9 mouse cellular contexts compared by ENCODE assay signal in genomic region chr5:33377801-33378301, GRCm38 (mm10). TPM values are rescaled to one million over a fixed set of nuclear protein-coding genes. Genes with fewer than 3 reads are reported as not detected.
DNase-seq lines count a peak whose midpoint lies in the region; ATAC-seq and TF ChIP-seq lines count a peak whose summit lies in the region.
"Had no signal": no experiment of that assay in that cellular context is flagged by ENCODE, and none has a peak within 500 bp of the region (broad histone marks: within the 10 kb centered on the region; RNA-seq: fewer than 3 reads in every experiment).

No protein-coding gene starts in this region.

- H3K9ac ChIP-seq in heart, embryonic 16.5 days (ENCODE audit: low read length) = peak overlapping the region; percentile 80
- peak overlapping the region; percentile 86 for H3K9ac ChIP-seq in limb, embryonic 14.5 days (ENCODE audit: low read depth, low read length, severe bottlenecking)
- H3K9ac ChIP-seq in midbrain, embryonic 16.5 days (ENCODE audit: low read depth, low read length) = peak overlapping the region; percentile 70

- peak; percentile 66 for DNase-seq in embryo, embryonic 10 days (ENCODE audit: low spot score)
- DNase-seq in embryo, embryonic 9.5 days (ENCODE audit: extremely low spot score) = no peak
- peak; percentile 30 for DNase-seq in right cerebral cortex, postnatal 14 days
- no peak for DNase-seq in right cerebral cortex, postnatal 25 days
- peak; percentile 10 for DNase-seq in limb, embryonic 14.5 days (ENCODE audit: low spot score)
- peak; percentile 67 for DNase-seq in thymus, postnatal 25 days

- TF ChIP-seq POLR2A in limb, embryonic 14.5 days (IDR thresholded peaks at IDR 0.05; ENCODE audit: borderline replicate concordance, extremely low read depth, insufficient read depth, insufficient read length) = peak; percentile 41; the same call in 1 of the 2 replicates

- H3K4me2 ChIP-seq in heart, embryonic 16.5 days (ENCODE audit: low read depth, low read length) = peak overlapping the region; percentile 82
- peak overlapping the region; percentile 88 for H3K4me2 ChIP-seq in limb, embryonic 14.5 days (replicated peaks; ENCODE audit: low read depth, low read length, severe bottlenecking)
- H3K4me2 ChIP-seq in midbrain, embryonic 16.5 days (ENCODE audit: low read length) = peak overlapping the region; percentile 86

- ATAC-seq in heart, embryonic 16.5 days (replicated peaks; ENCODE audit: extremely low read depth, insufficient read depth, low FRiP score) = peak; percentile 34
- ATAC-seq in limb, embryonic 14.5 days (ENCODE audit: low FRiP score, low read depth) = no peak; the same call in 1 of the 2 replicates
- ATAC-seq in midbrain, embryonic 16.5 days = no peak; the same call in none of the 2 replicates

- peak overlapping the region; percentile 67 for H3K4me3 ChIP-seq in heart, embryonic 16.5 days (ENCODE audit: low read length)
- H3K4me3 ChIP-seq in limb, embryonic 14.5 days (replicated peaks; ENCODE audit: low read length) = peak overlapping the region; percentile 72
- H3K4me3 ChIP-seq in midbrain, embryonic 16.5 days (ENCODE audit: low read depth, low read length) = peak overlapping the region; percentile 63

- peaks cover 4% of the 10 kb centered on the region for H3K4me1 ChIP-seq in heart, embryonic 16.5 days (ENCODE audit: control insufficient read depth, insufficient read depth, low read length)
- H3K4me1 ChIP-seq in limb, embryonic 14.5 days (ENCODE audit: control insufficient read depth, insufficient read depth, low read length) = peaks cover 15% of the 10 kb centered on the region
- H3K4me1 ChIP-seq in midbrain, embryonic 16.5 days (ENCODE audit: control insufficient read depth, insufficient read depth, low read length) = peaks cover 14% of the 10 kb centered on the region

- H3K36me3 ChIP-seq in heart, embryonic 16.5 days (ENCODE audit: control insufficient read depth, insufficient read depth) = peaks cover 13% of the 10 kb centered on the region
- peaks cover 28% of the 10 kb centered on the region for H3K36me3 ChIP-seq in limb, embryonic 14.5 days (ENCODE audit: control insufficient read depth, insufficient read depth, low read length)
- peaks cover 13% of the 10 kb centered on the region for H3K36me3 ChIP-seq in midbrain, embryonic 16.5 days (ENCODE audit: control insufficient read depth, insufficient read depth, low read length)

- peak overlapping the region; percentile 97 for H3K27ac ChIP-seq in heart, embryonic 16.5 days (ENCODE audit: low read length)
- H3K27ac ChIP-seq in limb, embryonic 14.5 days (replicated peaks; ENCODE audit: low read depth, low read length) = peak overlapping the region; percentile 94
- H3K27ac ChIP-seq in midbrain, embryonic 16.5 days (ENCODE audit: low read length) = peak overlapping the region; percentile 96

- 1% methylated on average over 21 of the region's 21 CpGs for WGBS in heart, embryonic 16.5 days
- WGBS in limb, embryonic 14.5 days = 2% methylated on average over 21 of the region's 21 CpGs
- WGBS in midbrain, embryonic 16.5 days = under 1% methylated on average over 21 of the region's 21 CpGs

- no peaks in the 10 kb centered on the region for H3K9me3 ChIP-seq in heart, embryonic 16.5 days (replicated peaks; ENCODE audit: control insufficient read depth, low read length)
- H3K9me3 ChIP-seq in limb, embryonic 14.5 days (ENCODE audit: control insufficient read depth, low read length) = no peaks in the 10 kb centered on the region
- no peaks in the 10 kb centered on the region for H3K9me3 ChIP-seq in midbrain, embryonic 16.5 days (replicated peaks; ENCODE audit: control insufficient read depth, low read length, poor library complexity, severe bottlenecking)

- no peaks in the 10 kb centered on the region for H3K27me3 ChIP-seq in heart, embryonic 16.5 days (ENCODE audit: control insufficient read depth, insufficient read depth, low read length)
- H3K27me3 ChIP-seq in limb, embryonic 14.5 days (ENCODE audit: control insufficient read depth, insufficient read depth, low read length) = no peaks in the 10 kb centered on the region
- H3K27me3 ChIP-seq in midbrain, embryonic 16.5 days (ENCODE audit: control insufficient read depth, insufficient read depth, low read depth, low read length) = no peaks in the 10 kb centered on the region

RNA-seq across cellular contexts. Expression of gene Uvssa, which starts 0.5 kb away (rescaled TPM):
- 4.2 and 4.7 TPM in 2 replicates for polyA plus RNA-seq in heart, embryonic 16.5 days (2015; fragmentation: Nextera tagmentation; extraction: Ambion mirVana)
- 11.0 and 11.5 TPM in 2 replicates for polyA plus RNA-seq in limb, embryonic 14.5 days (2012; rRNA removed)
- 10.0 and 11.7 TPM in 2 replicates for polyA plus RNA-seq in limb, embryonic 14.5 days (2014; fragmentation: Nextera tagmentation; extraction: Ambion mirVana)
- polyA plus RNA-seq in midbrain, embryonic 16.5 days (2015; fragmentation: Nextera tagmentation; extraction: Ambion mirVana) = 8.1 TPM in 2 replicates

RNA-seq across cellular contexts. Expression of gene Maea, which starts 42.5 kb away (rescaled TPM):
- polyA plus RNA-seq in heart, embryonic 16.5 days (2015; fragmentation: Nextera tagmentation; extraction: Ambion mirVana) = 144 and 145 TPM in 2 replicates
- polyA plus RNA-seq in limb, embryonic 14.5 days (2012; rRNA removed) = 168 and 170 TPM in 2 replicates
- polyA plus RNA-seq in limb, embryonic 14.5 days (2014; fragmentation: Nextera tagmentation; extraction: Ambion mirVana) = 116 and 120 TPM in 2 replicates
- 142 and 143 TPM in 2 replicates for polyA plus RNA-seq in midbrain, embryonic 16.5 days (2015; fragmentation: Nextera tagmentation; extraction: Ambion mirVana)

RNA-seq across cellular contexts. Expression of gene Nkx1-1, which starts 55.9 kb away (rescaled TPM):
- polyA plus RNA-seq in heart, embryonic 16.5 days (2015; fragmentation: Nextera tagmentation; extraction: Ambion mirVana) = not detected in 2 replicates
- polyA plus RNA-seq in limb, embryonic 14.5 days (2012; rRNA removed) = not detected in 2 replicates
- polyA plus RNA-seq in limb, embryonic 14.5 days (2014; fragmentation: Nextera tagmentation; extraction: Ambion mirVana) = not detected in 2 replicates
- not detected in 2 replicates for polyA plus RNA-seq in midbrain, embryonic 16.5 days (2015; fragmentation: Nextera tagmentation; extraction: Ambion mirVana)
- polyA plus RNA-seq: frontal cortex, adult 2 months had no signal

Comparison
In these comparisons a context has a peak if more than half of its experiments do, and no peak if none do; other contexts are left out.
1. DNase-seq: peak in embryo, embryonic 10 days (single experiment), right cerebral cortex, postnatal 14 days (single experiment), limb, embryonic 14.5 days (single experiment) and thymus, postnatal 25 days (single experiment); none in embryo, embryonic 9.5 days (single experiment) and right cerebral cortex, postnatal 25 days (single experiment).
2. Peak in every context shown above with its lines, with median percentiles within 50 percentile points of each other: H3K27ac ChIP-seq, H3K4me2 ChIP-seq, H3K4me3 ChIP-seq and H3K9ac ChIP-seq.